Mouse (Mus musculus) G1E-ER4 (cell line): Measurements from ENCODE around the gene Cmtm2b. TPM values are rescaled to one million over a fixed set of nuclear protein-coding genes. Genes with fewer than 3 reads are reported as not detected.

Experiments used
- GATA1 ChIP-seq: IDR thresholded peaks from one replicate; pipeline ENCODE4 v1.8.0; 2012; ENCODE audit warnings: low read length, inconsistent platforms
- polyA plus RNA-seq: library from polyadenylated mRNA; stranded (reverse); fragments of >175 nt; gene quantifications from 2 replicates; pipeline ENCODE4 v1.2.3, GENCODE M21; 2012

Gene Cmtm2b
- polyA plus RNA-seq, 1 experiment, result not detected

- TF ChIP-seq GATA1, result no peak
Measured at GRCm38 (mm10) chr8:104373779-104374178, 51.7 kb downstream of the Cmtm2b start.

GRCm38 (mm10) chr8:104374269-104374668, 52.2 kb downstream of the Cmtm2b start:
- no peak for TF ChIP-seq GATA1

GRCm38 (mm10) chr8:104374864-104375846, 53.1 kb downstream of the Cmtm2b start:
- no peak for TF ChIP-seq GATA1

GRCm38 (mm10) chr8:104375959-104376358, 53.9 kb downstream of the Cmtm2b start:
- TF ChIP-seq GATA1, result no peak

GRCm38 (mm10) chr8:104376669-104377068, 54.6 kb downstream of the Cmtm2b start:
- no peak for TF ChIP-seq GATA1

GRCm38 (mm10) chr8:104379301-104379836, 57.3 kb downstream of the Cmtm2b start:
- TF ChIP-seq GATA1, result no peak

- no peak for TF ChIP-seq GATA1
Measured at GRCm38 (mm10) chr8:104380269-104380668, 58.2 kb downstream of the Cmtm2b start.

Other genes starting within 250 kb of the Cmtm2b start
- not detected in 2 replicates for gene Cdh5, start 220.6 kb upstream of the Cmtm2b start, polyA plus RNA-seq
- not detected in 2 replicates for gene Bean1, start 151.8 kb upstream of the Cmtm2b start, polyA plus RNA-seq
- 26.8 and 33.1 TPM in 2 replicates for gene Tk2, start 73.7 kb upstream of the Cmtm2b start, polyA plus RNA-seq
- 4.0 and 4.9 TPM in 2 replicates for gene Cklf, start 71.4 kb upstream of the Cmtm2b start, polyA plus RNA-seq
- gene Cmtm2a, start 29.0 kb upstream of the Cmtm2b start, polyA plus RNA-seq, result not detected in 2 replicates
- gene Gm45711, start 12.1 kb upstream of the Cmtm2b start, polyA plus RNA-seq, result not detected in 2 replicates
- not detected in 2 replicates for gene Cmtm1, start 12.1 kb upstream of the Cmtm2b start, polyA plus RNA-seq
- not detected in 2 replicates for gene Gm11020, start 663 bp upstream of the Cmtm2b start, polyA plus RNA-seq
- not detected in 2 replicates for gene Cmtm3, start 17.2 kb downstream of the Cmtm2b start, polyA plus RNA-seq
- gene Cmtm4, start 73.6 kb downstream of the Cmtm2b start, polyA plus RNA-seq, result not detected in 2 replicates
- 22.0 and 28.3 TPM in 2 replicates for gene Dync1li2, start 120.8 kb downstream of the Cmtm2b start, polyA plus RNA-seq
- gene Terb1, start 187.7 kb downstream of the Cmtm2b start, polyA plus RNA-seq, result not detected in 2 replicates
- 5.5 and 8.9 TPM in 2 replicates for gene Nae1, start 212.4 kb downstream of the Cmtm2b start, polyA plus RNA-seq
- 0.10 and 0.36 TPM in 2 replicates for gene Car7, start 212.5 kb downstream of the Cmtm2b start, polyA plus RNA-seq